15 mouse cellular contexts compared by ENCODE assay signal in the genomic region with DNA sequence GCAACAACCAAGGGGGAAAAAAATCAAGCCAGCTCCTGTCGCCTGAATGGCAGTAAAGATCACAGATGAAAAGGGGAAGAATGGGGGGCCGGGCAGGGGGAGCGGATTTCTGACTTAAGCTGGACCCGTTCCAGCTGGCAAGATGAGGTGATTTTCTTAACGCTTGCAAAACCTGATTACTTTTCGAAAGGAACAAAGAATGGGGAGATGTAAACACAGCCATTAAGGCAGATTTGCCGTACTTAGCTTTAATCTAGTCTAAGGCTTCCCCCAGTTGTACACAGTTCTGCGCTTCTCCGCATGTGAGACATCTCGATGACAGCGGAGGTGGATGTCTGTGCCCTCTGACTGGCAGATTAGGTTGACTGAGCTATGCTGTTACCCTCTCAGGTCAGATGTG.
DNase-seq lines count a peak whose midpoint lies in the region; ATAC-seq lines count a peak whose summit lies in the region.
"Had no signal": no experiment of that assay in that cellular context is flagged by ENCODE, and none has a peak within 500 bp of the region (broad histone marks: within the 10 kb centered on the region; RNA-seq: fewer than 3 reads in every experiment).

No protein-coding gene starts in this region.

- H3K36me3 ChIP-seq in hindbrain, embryonic 12.5 days: no peaks in the 10 kb centered on the region
- H3K36me3 ChIP-seq in hindbrain, embryonic 10.5 days: no peaks in the 10 kb centered on the region
- no peaks in the 10 kb centered on the region for H3K36me3 ChIP-seq in midbrain, embryonic 15.5 days (replicated peaks)
- H3K36me3 ChIP-seq: embryonic facial prominence, embryonic 12.5 days; liver, embryonic 13.5 days had no signal

- H3K27me3 ChIP-seq in hindbrain, embryonic 12.5 days: no peaks in the 10 kb centered on the region
- peaks cover 18% of the 10 kb centered on the region for H3K27me3 ChIP-seq in hindbrain, embryonic 10.5 days (ENCODE audit: insufficient read depth, poor library complexity, severe bottlenecking)
- H3K27me3 ChIP-seq in midbrain, embryonic 15.5 days (replicated peaks): peaks cover 12% of the 10 kb centered on the region; the same call in 1 of the 2 replicates
- H3K27me3 ChIP-seq: embryonic facial prominence, embryonic 12.5 days; liver, embryonic 13.5 days had no signal

- no peak overlapping the region for H3K4me3 ChIP-seq in hindbrain, embryonic 12.5 days
- H3K4me3 ChIP-seq in hindbrain, embryonic 10.5 days: no peak overlapping the region
- H3K4me3 ChIP-seq in midbrain, embryonic 15.5 days: 0 out of 2 replicates have a peak overlapping the region, but pooled peaks have one; percentile 9
- H3K4me3 ChIP-seq: embryonic facial prominence, embryonic 12.5 days; liver, embryonic 13.5 days had no signal

- no peak overlapping the region for H3K9ac ChIP-seq in hindbrain, embryonic 12.5 days
- no peak overlapping the region for H3K9ac ChIP-seq in midbrain, embryonic 15.5 days
- H3K9ac ChIP-seq: embryonic facial prominence, embryonic 12.5 days; liver, embryonic 13.5 days had no signal

- ATAC-seq in hindbrain, embryonic 12.5 days (ENCODE audit: low FRiP score): no peak
- peak; percentile 23 for ATAC-seq in granulocyte monocyte progenitor cell, adult 5-6 weeks (replicated peaks; ENCODE audit: poor library complexity, severe bottlenecking)
- ATAC-seq in midbrain, embryonic 15.5 days (replicated peaks): no peak

- no peaks in the 10 kb centered on the region for H3K9me3 ChIP-seq in hindbrain, embryonic 12.5 days (replicated peaks)
- no peaks in the 10 kb centered on the region for H3K9me3 ChIP-seq in hindbrain, embryonic 10.5 days
- no peaks in the 10 kb centered on the region for H3K9me3 ChIP-seq in midbrain, embryonic 15.5 days
- H3K9me3 ChIP-seq: embryonic facial prominence, embryonic 12.5 days; liver, embryonic 13.5 days had no signal

- no peak overlapping the region for H3K27ac ChIP-seq in hindbrain, embryonic 12.5 days
- H3K27ac ChIP-seq in hindbrain, embryonic 10.5 days: no peak overlapping the region
- H3K27ac ChIP-seq in midbrain, embryonic 15.5 days: no peak overlapping the region
- H3K27ac ChIP-seq: embryonic facial prominence, embryonic 12.5 days; liver, embryonic 13.5 days had no signal

- WGBS in hindbrain, embryonic 12.5 days: 49% methylated on average over 11 of the region's 11 CpGs
- 55% methylated on average over 11 of the region's 11 CpGs for WGBS in hindbrain, embryonic 10.5 days
- WGBS in midbrain, embryonic 15.5 days: 7% methylated on average over 11 of the region's 11 CpGs

- no peak for DNase-seq in hindbrain, embryonic 10.5 days (ENCODE audit: low spot score)
- DNase-seq in MEL-GATA-1-ER (ENCODE audit: extremely low read depth, low read depth): peak; percentile 39
- no peak for DNase-seq in thymus, adult 18-20 months
- DNase-seq in ovary, postnatal 36 days (ENCODE audit: low spot score): no peak
- no peak for DNase-seq in adrenal gland, adult 18-20 months (ENCODE audit: low spot score in 2 of 2)
- DNase-seq: adrenal gland, postnatal 36 days; B cell, adult 2 months; cerebellum, adult 8-10 months; kidney, adult 8-10 months; liver, embryonic 13.5 days; thymus, postnatal 4 days had no signal

- peaks cover 10% of the 10 kb centered on the region; the same call in 1 of the 2 replicates for H3K4me1 ChIP-seq in hindbrain, embryonic 12.5 days
- H3K4me1 ChIP-seq in hindbrain, embryonic 10.5 days (replicated peaks): peaks cover 28% of the 10 kb centered on the region
- H3K4me1 ChIP-seq in midbrain, embryonic 15.5 days: peaks cover 8% of the 10 kb centered on the region

- H3K4me2 ChIP-seq in hindbrain, embryonic 12.5 days (replicated peaks): 0 out of 2 replicates have a peak overlapping the region, but pooled peaks have one; percentile 15
- peak overlapping the region; percentile 37 for H3K4me2 ChIP-seq in midbrain, embryonic 15.5 days
- H3K4me2 ChIP-seq: embryonic facial prominence, embryonic 12.5 days; liver, embryonic 13.5 days had no signal
